Comparison of ENCODE assay signal across 10 mouse cellular contexts in genomic region chr6:29672563-29673411, GRCm38 (mm10). TPM values are rescaled to one million over a fixed set of nuclear protein-coding genes. Genes with fewer than 3 reads are reported as not detected.
DNase-seq lines count a peak whose midpoint lies in the region; ATAC-seq and TF ChIP-seq lines count a peak whose summit lies in the region.
"Had no signal": no experiment of that assay in that cellular context is flagged by ENCODE, and none has a peak within 500 bp of the region (broad histone marks: within the 10 kb centered on the region; RNA-seq: fewer than 3 reads in every experiment).

No protein-coding gene starts in this region.

- ATAC-seq in kidney, embryonic 15.5 days (replicated peaks; ENCODE audit: low FRiP score), result no peak
- ATAC-seq in embryonic facial prominence, embryonic 13.5 days (ENCODE audit: insufficient number of reproducible peaks, insufficient read depth, low FRiP score, low TSS enrichment, low read depth), result no peak
- peak; percentile 54 for ATAC-seq in midbrain, embryonic 15.5 days (replicated peaks)

- H3K4me1 ChIP-seq in kidney, embryonic 15.5 days, result peaks cover 8% of the 10 kb centered on the region; the same call in 1 of the 2 replicates
- peaks cover 3 to 15% of the 10 kb centered on the region in 2 experiments; a peak in 2 of 4 replicates for H3K4me1 ChIP-seq in ES-E14 (ENCODE audit: control insufficient read depth in 2 of 2, insufficient read depth in 2 of 2, low read length in 2 of 2, poor library complexity in 1 of 2)
- no peaks in the 10 kb centered on the region for H3K4me1 ChIP-seq in embryonic facial prominence, embryonic 13.5 days
- peaks cover 9% of the 10 kb centered on the region for H3K4me1 ChIP-seq in midbrain, embryonic 15.5 days
- H3K4me1 ChIP-seq: midbrain, embryonic 12.5 days had no signal

- DNase-seq in kidney, postnatal 36 days, result no peak
- DNase-seq in ES-E14 (ENCODE audit: low read depth, low spot score), result peak; percentile 21
- no peak for DNase-seq in gastrocnemius, adult 8-10 months (ENCODE audit: low spot score in 2 of 2)
- DNase-seq in cerebellum, adult 9-11 months, result no peak
- no peak for DNase-seq in heart, postnatal 36 days
- DNase-seq: gastrocnemius, postnatal 14 days had no signal

- H3K36me3 ChIP-seq in kidney, embryonic 15.5 days, result no peaks in the 10 kb centered on the region
- no peaks in the 10 kb centered on the region for H3K36me3 ChIP-seq in ES-E14 (ENCODE audit: control insufficient read depth, insufficient read depth, low read length, poor library complexity, severe bottlenecking)
- H3K36me3 ChIP-seq in embryonic facial prominence, embryonic 13.5 days, result no peaks in the 10 kb centered on the region
- no peaks in the 10 kb centered on the region for H3K36me3 ChIP-seq in midbrain, embryonic 15.5 days (replicated peaks)
- H3K36me3 ChIP-seq: midbrain, embryonic 12.5 days had no signal

- in situ Hi-C loops in ES-E14 (cut with MboI; ENCODE audit: low sequenced_read_pairs in 2 of 2, unreplicated experiment in 2 of 2), result no loop called here

- no peak overlapping the region for H3K4me3 ChIP-seq in kidney, embryonic 15.5 days (replicated peaks)
- H3K4me3 ChIP-seq in ES-E14 (ENCODE audit: insufficient read depth in 1 of 2, low read depth in 1 of 2, low read length in 2 of 2, poor library complexity in 1 of 2, severe bottlenecking in 1 of 2), result no peak overlapping the region
- H3K4me3 ChIP-seq in embryonic facial prominence, embryonic 13.5 days, result no peak overlapping the region
- no peak overlapping the region for H3K4me3 ChIP-seq in midbrain, embryonic 15.5 days
- H3K4me3 ChIP-seq: midbrain, embryonic 12.5 days had no signal

- no peak overlapping the region for H3K4me2 ChIP-seq in kidney, embryonic 15.5 days
- H3K4me2 ChIP-seq in embryonic facial prominence, embryonic 13.5 days, result no peak overlapping the region
- H3K4me2 ChIP-seq in midbrain, embryonic 15.5 days, result no peak overlapping the region
- H3K4me2 ChIP-seq: midbrain, embryonic 12.5 days had no signal

- WGBS in kidney, embryonic 15.5 days, result 41% methylated on average over 12 of the region's 12 CpGs
- WGBS in embryonic facial prominence, embryonic 13.5 days, result 16% methylated on average over 12 of the region's 12 CpGs
- WGBS in midbrain, embryonic 15.5 days, result 19% methylated on average over 12 of the region's 12 CpGs

- intact Hi-C loops in heart, postnatal 36 days (cut with DNase I), result no loop called here

- no peaks in the 10 kb centered on the region for H3K27me3 ChIP-seq in kidney, embryonic 15.5 days
- no peaks in the 10 kb centered on the region for H3K27me3 ChIP-seq in embryonic facial prominence, embryonic 13.5 days
- H3K27me3 ChIP-seq in midbrain, embryonic 15.5 days (replicated peaks), result no peaks in the 10 kb centered on the region
- H3K27me3 ChIP-seq: midbrain, embryonic 12.5 days had no signal

- H3K9me3 ChIP-seq in kidney, embryonic 15.5 days (replicated peaks), result no peaks in the 10 kb centered on the region
- H3K9me3 ChIP-seq in ES-E14 (ENCODE audit: control insufficient read depth, insufficient read depth, low read depth, low read length), result no peaks in the 10 kb centered on the region
- no peaks in the 10 kb centered on the region for H3K9me3 ChIP-seq in embryonic facial prominence, embryonic 13.5 days
- no peaks in the 10 kb centered on the region for H3K9me3 ChIP-seq in midbrain, embryonic 15.5 days
- H3K9me3 ChIP-seq: midbrain, embryonic 12.5 days had no signal

- H3K27ac ChIP-seq in kidney, embryonic 15.5 days, result 0 out of 2 replicates have a peak overlapping the region, but pooled peaks have one; percentile 45
- H3K27ac ChIP-seq in ES-E14 (ENCODE audit: insufficient read depth, low read depth, low read length, poor library complexity, severe bottlenecking), result no peak overlapping the region
- peak overlapping the region; percentile 39; the same call in 1 of the 2 replicates for H3K27ac ChIP-seq in embryonic facial prominence, embryonic 13.5 days
- H3K27ac ChIP-seq in midbrain, embryonic 15.5 days, result peak overlapping the region; percentile 68
- H3K27ac ChIP-seq: midbrain, embryonic 12.5 days had no signal

- no peak overlapping the region for H3K9ac ChIP-seq in kidney, embryonic 15.5 days
- no peak overlapping the region for H3K9ac ChIP-seq in ES-E14 (ENCODE audit: insufficient read depth, low read depth, low read length, poor library complexity, severe bottlenecking)
- no peak overlapping the region for H3K9ac ChIP-seq in embryonic facial prominence, embryonic 13.5 days
- 0 out of 2 replicates have a peak overlapping the region, but pooled peaks have one; percentile 7 for H3K9ac ChIP-seq in midbrain, embryonic 15.5 days
- H3K9ac ChIP-seq: midbrain, embryonic 12.5 days had no signal

TF ChIP-seq in ES-E14, 5 proteins besides CTCF, POLR2A, EP300 and RAD21:
- no peak for TF ChIP-seq ZC3H11A (IDR thresholded peaks at IDR 0.05; ENCODE audit: borderline replicate concordance, low read depth, low read length)

RNA-seq across cellular contexts. Expression of gene Tspan33, which starts 21.2 kb away (rescaled TPM):
- 19.0 and 19.2 TPM in 2 replicates for polyA plus RNA-seq in kidney, embryonic 15.5 days (2015; fragmentation: Nextera tagmentation; extraction: Ambion mirVana)
- total RNA-seq in ES-E14 (2012; rRNA removed), result 5.7 and 7.9 TPM in 2 replicates
- 2.8 and 4.7 TPM in 2 replicates for polyA plus RNA-seq in embryonic facial prominence, embryonic 13.5 days (2015; fragmentation: Nextera tagmentation; extraction: Ambion mirVana)
- 6.5 and 8.3 TPM in 2 replicates for polyA plus RNA-seq in midbrain, embryonic 15.5 days (2015; fragmentation: Nextera tagmentation; extraction: Ambion mirVana)
- 1 to 10 TPM; 1.7 to 2.7 (median 2.5) TPM for total RNA-seq in gastrocnemius, adult 8-10 months (2022)
- total RNA-seq in heart, postnatal 36 days (2021), result 1 to 10 TPM; 1.2 to 1.5 TPM
